Mouse (Mus musculus) bone marrow macrophage, adult 2 months (primary cell): Measurements from ENCODE around the gene Hnrnpk.

Source experiments
- CTCF ChIP-seq: IDR thresholded peaks from 2 replicates; pipeline ENCODE4 v1.5.1; 2012; ENCODE audit warnings: low read depth, mild to moderate bottlenecking, low read length, moderate library complexity
- POLR2A ChIP-seq: IDR thresholded peaks from 2 replicates; pipeline ENCODE4 v1.6.1; 2012; ENCODE audit warnings: mild to moderate bottlenecking, low read depth, low read length, borderline replicate concordance

GRCm38 (mm10) chr13:58439716-58440115 is 36.6 kb upstream of the Hnrnpk start:
- no peak for TF ChIP-seq CTCF
- no peak for TF ChIP-seq POLR2A
